Mouse (Mus musculus): Measurements from ENCODE around the gene Klhl3. TPM values are rescaled to one million over a fixed set of nuclear protein-coding genes. Genes with fewer than 3 reads are reported as not detected.
"Not testable (repeated sequence)": the region's sequence is repeated elsewhere in the genome, so short reads cannot be mapped to it uniquely, and the experiment has no call there.

The Klhl3 gene
- 3.4 and 5.1 TPM in 2 replicates for total RNA-seq (2015)
- 4.0 and 4.6 TPM in 2 replicates for total RNA-seq (2017)

- ATAC-seq (replicated peaks; ENCODE audit: poor library complexity) = peak; percentile 43
Measured at GRCm38 (mm10) chr13:58113061-58113900, at the start of gene Klhl3. Gene Klhl3, minus strand, starts transcription at chr13:58113592.

GRCm38 (mm10) chr13:58160761-58161160 is 47.4 kb upstream of the Klhl3 start:
- no peak for ATAC-seq (replicated peaks; ENCODE audit: poor library complexity)

- peak; percentile 86 for ATAC-seq (replicated peaks; ENCODE audit: poor library complexity)
Measured at GRCm38 (mm10) chr13:58158099-58158912, 44.9 kb upstream of the Klhl3 start.

GRCm38 (mm10) chr13:58157447-58158098 is 44.2 kb upstream of the Klhl3 start, which contains the start of gene Idnk:
Gene Idnk, plus strand, starts transcription at chr13:58157649.
- peak; percentile 80 for ATAC-seq (replicated peaks; ENCODE audit: poor library complexity)

- no peak for ATAC-seq (replicated peaks; ENCODE audit: poor library complexity)
Measured at GRCm38 (mm10) chr13:58157036-58157435, 43.6 kb upstream of the Klhl3 start.

GRCm38 (mm10) chr13:58156031-58156430 is 42.6 kb upstream of the Klhl3 start:
- peak; percentile 21; the same call in 1 of the 2 replicates for ATAC-seq (replicated peaks; ENCODE audit: poor library complexity)

GRCm38 (mm10) chr13:58150442-58150841 is 37.0 kb upstream of the Klhl3 start:
- ATAC-seq (replicated peaks; ENCODE audit: poor library complexity) = no peak

- no peak for ATAC-seq (replicated peaks; ENCODE audit: poor library complexity)
Measured at GRCm38 (mm10) chr13:58149629-58150028, 36.2 kb upstream of the Klhl3 start.

GRCm38 (mm10) chr13:58149033-58149558 is 35.7 kb upstream of the Klhl3 start:
- peak; percentile 71 for ATAC-seq (replicated peaks; ENCODE audit: poor library complexity)

- peak; percentile 92 for ATAC-seq (replicated peaks; ENCODE audit: poor library complexity)
Measured at GRCm38 (mm10) chr13:58148256-58148831, 35.0 kb upstream of the Klhl3 start.

- ATAC-seq (replicated peaks; ENCODE audit: poor library complexity) = no peak
Measured at GRCm38 (mm10) chr13:58147760-58148159, 34.4 kb upstream of the Klhl3 start.

GRCm38 (mm10) chr13:58146603-58147002 is 33.2 kb upstream of the Klhl3 start:
- ATAC-seq (replicated peaks; ENCODE audit: poor library complexity) = not testable (repeated sequence)

- ATAC-seq (replicated peaks; ENCODE audit: poor library complexity) = no peak
Measured at GRCm38 (mm10) chr13:58131692-58132091, 18.3 kb upstream of the Klhl3 start.

GRCm38 (mm10) chr13:58129687-58130246 is 16.4 kb upstream of the Klhl3 start:
- no peak; the same call in 1 of the 2 replicates for ATAC-seq (replicated peaks; ENCODE audit: poor library complexity)

- peak; percentile 77 for ATAC-seq (replicated peaks; ENCODE audit: poor library complexity)
Measured at GRCm38 (mm10) chr13:58128768-58129671, 15.6 kb upstream of the Klhl3 start.

GRCm38 (mm10) chr13:58128396-58128767 is 15.0 kb upstream of the Klhl3 start, which contains the start of gene Hnrnpa0:
Gene Hnrnpa0, minus strand, starts transcription at chr13:58128556.
- peak; percentile 67 for ATAC-seq (replicated peaks; ENCODE audit: poor library complexity)

- ATAC-seq (replicated peaks; ENCODE audit: poor library complexity) = no peak
Measured at GRCm38 (mm10) chr13:58127766-58128361, 14.5 kb upstream of the Klhl3 start.
